Mouse (Mus musculus): Measurements from ENCODE around the gene Camta2.

DNA sequence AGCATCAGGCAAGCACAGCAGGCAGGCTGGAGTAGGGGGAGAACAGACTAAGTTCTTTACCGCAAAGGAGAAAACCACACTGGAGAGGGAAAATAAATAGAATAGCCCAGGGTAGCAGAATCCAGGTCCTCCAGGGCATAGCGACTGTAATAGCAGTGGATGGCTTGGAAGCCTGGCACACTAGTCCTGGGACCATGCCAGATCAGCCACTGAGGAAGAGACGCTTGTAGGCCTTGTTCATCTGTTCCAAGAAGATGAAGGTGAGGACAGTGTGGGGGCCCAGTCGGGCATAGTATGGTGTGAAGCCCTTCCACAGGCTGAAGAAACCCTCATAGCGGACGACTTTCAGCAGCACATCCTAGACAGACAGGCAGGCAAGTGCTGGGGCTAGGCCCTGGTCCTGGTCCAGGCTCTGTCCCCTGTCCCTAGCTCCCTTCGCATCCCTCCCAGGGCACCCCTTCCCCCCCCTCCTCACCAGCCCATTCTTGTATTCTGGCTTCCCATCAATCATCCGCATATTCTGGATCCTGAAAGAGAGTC lies 43.3 kb downstream of the Camta2 start:
- TF ChIP-seq POLR2A (IDR thresholded peaks at IDR 0.05; ENCODE audit: borderline replicate concordance, extremely low read depth, insufficient read depth, insufficient read length, poor library complexity, severe bottlenecking) (no peak), CTCF (IDR thresholded peaks at IDR 0.05; ENCODE audit: borderline replicate concordance, extremely low read depth, insufficient read depth, insufficient read length) (no peak)
